Mouse (Mus musculus) heart, adult 2 months (tissue): ENCODE results near the gene Trp53. TPM values are rescaled to one million over a fixed set of nuclear protein-coding genes. Genes with fewer than 3 reads are reported as not detected.

Source experiments
- DNase-seq, 2 experiments: peaks; one replicate each; pipeline ENCODE4 v3.0.0; 2021
- H3K27ac ChIP-seq: fragments of 200-600 bp; 2 replicates; pipeline ENCODE4 v1.8.1; 2022
- H3K27me3 ChIP-seq: fragments of 200-500 bp; 2 replicates; pipeline ENCODE4 v1.6.1; 2012; ENCODE audit warnings: mild to moderate bottlenecking, low read length, inconsistent platforms, mixed read lengths; ENCODE audit not compliant: control insufficient read depth, insufficient read depth
- H3K36me3 ChIP-seq: fragments of 200-500 bp; 2 replicates; pipeline ENCODE4 v1.6.1; 2012; ENCODE audit warnings: low read length, inconsistent platforms; ENCODE audit not compliant: control insufficient read depth, insufficient read depth
- H3K4me1 ChIP-seq: fragments of 200-500 bp; 2 replicates; pipeline ENCODE4 v1.6.1; 2011; ENCODE audit warnings: low read length; ENCODE audit not compliant: control insufficient read depth, insufficient read depth
- H3K4me3 ChIP-seq: fragments of 200-600 bp; 2 replicates; pipeline ENCODE4 v1.8.1; 2022
- H3K79me2 ChIP-seq: fragments of 200-500 bp; replicated peaks from 2 replicates; pipeline ENCODE4 v1.6.1; 2012; ENCODE audit warnings: mild to moderate bottlenecking, inconsistent platforms, low read length, moderate library complexity, mixed read lengths; ENCODE audit not compliant: control insufficient read depth, insufficient read depth
- H3K9ac ChIP-seq: fragments of 200-500 bp; 2 replicates; pipeline ENCODE4 v1.6.1; 2012; ENCODE audit warnings: low read depth, mild to moderate bottlenecking, control low read depth, inconsistent platforms, low read length, mixed read lengths
- CTCF ChIP-seq: fragments of 200-600 bp; IDR thresholded peaks from 2 replicates; pipeline ENCODE4 v1.8.1; 2022; ENCODE audit warnings: antibody characterized with exemption, mild to moderate bottlenecking, moderate library complexity
- EP300 ChIP-seq: fragments of 200-500 bp; IDR thresholded peaks from 2 replicates; pipeline ENCODE4 v1.6.1; 2011; ENCODE audit warnings: low read depth, low read length, control low read depth; ENCODE audit not compliant: insufficient read depth
- POLR2A ChIP-seq: fragments of 200-500 bp; IDR thresholded peaks from 2 replicates; pipeline ENCODE4 v1.6.1; 2011; ENCODE audit warnings: mild to moderate bottlenecking, low read depth, low read length, control low read depth; ENCODE audit not compliant: insufficient read depth
- WGBS: fragments of 180-500 bp; shearing (Covaris S2); methylation state at CpG from one replicate; pipeline ENCODE4 v1.1.7; 2018; 5-methylcytosine and 5-hydroxymethylcytosine counted together
- intact Hi-C: fragments of 180-260 bp; cut with DNase I; formaldehyde crosslinking; loops from one replicate; pipeline ENCODE4 v1.15.1; 2025
- polyA plus RNA-seq: library from polyadenylated mRNA; depleted of rRNA; stranded (reverse); fragments of >200 nt; gene quantifications from 2 replicates; pipeline ENCODE4 v1.2.3, GENCODE M21; 2012
- total RNA-seq, 2 experiments: library from RNA; stranded (reverse); gene quantifications; 2 replicates each; pipeline ENCODE4 v1.2.3; 2021

Gene Trp53
- total and polyA plus RNA-seq, 3 experiments: 13.6 to 35.0 (median 15.3) TPM

DNA sequence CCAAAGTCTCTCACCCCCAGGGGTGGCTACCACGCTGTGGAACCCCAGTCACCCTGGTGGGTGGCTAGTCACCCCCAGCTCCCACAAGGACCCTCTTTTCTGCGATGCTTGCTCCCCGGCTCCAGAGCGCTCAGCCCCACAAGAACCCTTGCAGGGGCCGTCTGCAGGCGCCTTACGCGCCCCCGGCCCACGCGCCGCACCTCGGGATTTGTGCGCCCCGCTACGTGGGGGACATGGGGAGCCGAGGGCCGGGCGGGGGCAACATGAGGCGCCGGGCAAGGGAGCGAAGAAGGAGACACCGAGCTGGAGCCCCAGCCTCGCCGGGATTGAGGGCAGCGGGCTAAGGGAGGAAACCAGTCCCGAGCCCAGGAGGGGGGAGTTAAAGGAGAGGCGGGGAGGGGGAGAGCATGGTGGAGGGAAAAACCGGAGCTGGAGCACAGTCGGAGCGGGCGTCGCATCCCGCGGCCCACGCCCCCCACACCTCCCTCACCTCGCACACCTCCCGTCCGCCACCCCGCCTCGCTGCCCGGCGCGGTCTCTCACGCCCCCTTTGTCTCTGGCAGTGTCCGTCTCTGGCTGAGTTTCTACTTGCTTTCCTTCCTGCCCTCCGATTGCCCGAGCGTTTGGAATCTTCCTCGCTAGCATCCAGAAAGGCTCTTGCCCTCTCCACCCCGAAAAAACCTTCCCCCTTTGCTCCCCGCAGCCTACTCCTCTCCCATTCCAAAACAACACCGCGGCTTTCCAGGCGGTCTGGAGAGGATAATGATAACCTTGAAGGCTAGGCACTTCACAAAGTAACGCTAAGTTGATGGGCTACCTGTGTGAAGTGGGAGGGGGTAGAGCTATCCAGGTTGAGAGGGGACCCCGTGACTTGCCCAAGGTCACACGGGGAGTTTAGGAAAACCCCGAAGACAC lies 20.1 kb upstream of the Trp53 start, which contains the start of gene Efnb3:
TSS of gene Efnb3 (minus strand) at position 355 of the 915 bp plus-strand sequence.
- peak within 1 kb of the TSS; percentile 75 for H3K27ac ChIP-seq
- WGBS: 3% methylated on average over 57 of the region's 59 CpGs
- peak within 1 kb of the TSS; percentile 48 for H3K4me3 ChIP-seq
- H3K36me3 ChIP-seq: no peaks in the 10 kb centered on the region
- no peaks in the 10 kb centered on the region for H3K4me1 ChIP-seq
- TF ChIP-seq EP300 (no peak), POLR2A (no peak; the same call in 1 of the 2 replicates), CTCF (no peak)
- peak; percentile 22 to 41 for DNase-seq
- no peaks in the 10 kb centered on the region for H3K79me2 ChIP-seq
- 0 out of 2 replicates have a peak, but pooled peaks cover 1% of the 10 kb centered on the region for H3K27me3 ChIP-seq
- peak within 1 kb of the TSS; percentile 53 for H3K9ac ChIP-seq
- intact Hi-C loops: no loop called here

DNA sequence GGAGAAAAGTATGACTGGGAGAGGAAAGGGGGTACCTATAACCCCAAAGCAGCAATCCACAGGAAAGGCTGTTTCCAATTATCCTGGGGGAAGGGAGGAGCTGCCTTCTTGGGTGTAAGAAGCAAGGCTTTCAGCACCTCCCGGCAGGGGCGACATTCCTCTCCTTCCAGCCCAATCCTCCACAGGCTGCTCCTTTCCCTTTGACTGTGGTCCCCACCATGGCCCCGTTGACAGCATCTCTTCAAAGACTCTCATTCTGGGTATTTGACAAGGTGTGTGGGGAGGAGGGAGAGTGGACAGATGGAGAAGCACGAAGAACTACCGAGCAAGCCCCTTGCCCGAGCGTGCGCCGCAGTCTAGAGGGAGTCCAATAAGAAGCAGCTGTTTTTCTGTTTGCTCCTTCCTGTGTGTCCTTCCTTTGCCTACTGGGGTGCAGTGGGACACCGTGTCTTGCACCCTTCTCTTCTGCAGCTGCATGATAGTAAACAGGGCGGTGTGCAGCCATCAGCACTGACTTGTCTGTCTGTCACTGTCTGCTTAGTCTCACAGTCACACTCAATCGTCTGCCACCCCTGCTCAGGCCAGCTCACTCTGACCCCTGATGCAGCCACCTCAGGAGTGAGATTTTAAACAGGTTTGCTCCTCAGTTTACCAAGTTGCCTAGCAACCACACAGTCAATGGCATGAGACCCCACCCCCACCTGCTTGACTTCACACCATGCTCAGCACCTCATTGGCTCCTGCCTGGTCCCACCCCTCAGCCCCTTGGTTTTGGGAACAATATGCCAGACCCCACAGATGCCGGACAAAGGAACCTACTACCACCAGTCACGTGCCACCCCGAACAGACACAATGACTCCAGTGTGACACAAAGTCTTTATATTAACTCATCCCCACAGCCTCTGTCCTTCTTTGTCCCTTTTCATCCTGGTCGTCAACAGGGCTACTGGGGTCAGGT lies 19.0 kb upstream of the Trp53 start:
- Histone ChIP-seq H3K9ac (no peak overlapping the region), H3K36me3 (no peaks in the 10 kb centered on the region), H3K79me2 (no peaks in the 10 kb centered on the region), H3K4me1 (no peaks in the 10 kb centered on the region), H3K27me3 (0 out of 2 replicates have a peak, but pooled peaks cover 1% of the 10 kb centered on the region), H3K27ac (no peak overlapping the region), H3K4me3 (no peak overlapping the region)
- no peak for DNase-seq
- 73% methylated on average over 16 of the region's 16 CpGs for WGBS
- intact Hi-C loops: no loop called here
- TF ChIP-seq CTCF (no peak), EP300 (no peak)

DNA sequence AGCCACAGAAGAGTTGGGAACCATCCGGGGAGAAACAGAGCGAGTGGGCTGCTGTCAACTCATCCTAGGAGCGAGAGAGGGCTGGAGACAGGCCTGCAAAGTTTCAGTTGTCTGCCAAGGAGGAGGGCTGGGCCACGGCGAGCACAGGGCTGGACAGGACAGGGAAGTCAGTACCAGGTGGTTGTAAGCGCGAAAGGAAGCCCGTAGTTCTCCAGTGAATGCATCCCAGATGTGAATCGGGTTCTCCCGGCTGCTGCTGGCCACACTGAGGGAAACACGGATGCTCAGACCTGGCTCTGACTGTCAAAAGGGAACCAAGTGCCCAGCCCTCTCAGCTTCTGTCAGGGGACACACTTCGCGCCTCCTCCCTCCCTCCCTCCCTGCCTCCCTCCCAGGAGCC lies 16.8 kb upstream of the Trp53 start:
- no peak overlapping the region for H3K4me3 ChIP-seq
- H3K9ac ChIP-seq: no peak overlapping the region
- TF ChIP-seq CTCF (no peak), EP300 (no peak)
- H3K4me1 ChIP-seq: no peaks in the 10 kb centered on the region
- intact Hi-C loops: no loop called here
- 0 out of 2 replicates have a peak, but pooled peaks cover 1% of the 10 kb centered on the region for H3K27me3 ChIP-seq
- no peak overlapping the region for H3K27ac ChIP-seq
- no peaks in the 10 kb centered on the region for H3K36me3 ChIP-seq
- WGBS: 80% methylated on average over 13 of the region's 13 CpGs
- no peaks in the 10 kb centered on the region for H3K79me2 ChIP-seq
- DNase-seq: no peak

DNA sequence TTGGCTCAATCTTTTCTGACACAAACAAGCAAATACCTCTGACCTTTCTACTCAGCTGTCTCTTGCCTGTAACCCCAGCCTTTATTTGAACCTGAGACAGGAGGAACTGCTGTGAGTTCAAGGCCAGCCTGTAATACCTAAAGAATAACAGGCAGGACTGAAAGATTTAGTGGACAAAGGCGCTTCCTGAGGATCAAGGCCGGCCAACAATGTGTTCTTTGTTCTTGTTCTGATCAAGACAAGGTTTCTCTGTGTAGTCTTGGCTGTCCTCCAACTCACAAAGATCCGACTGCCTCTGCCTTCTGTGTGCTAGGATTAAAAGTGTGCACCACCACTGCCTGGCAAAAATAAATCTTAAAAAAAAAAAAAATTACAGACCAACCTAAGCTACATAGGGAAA lies 15.8 kb upstream of the Trp53 start:
- Histone ChIP-seq H3K27me3 (0 out of 2 replicates have a peak, but pooled peaks cover 1% of the 10 kb centered on the region), H3K36me3 (no peaks in the 10 kb centered on the region), H3K27ac (no peak overlapping the region), H3K79me2 (no peaks in the 10 kb centered on the region), H3K9ac (no peak overlapping the region), H3K4me1 (no peaks in the 10 kb centered on the region), H3K4me3 (no peak overlapping the region)
- intact Hi-C loops: no loop called here
- DNase-seq: no peak
- no peak for TF ChIP-seq CTCF
- TF ChIP-seq POLR2A: no peak
- no peak for TF ChIP-seq EP300
- WGBS: 58% methylated on average over 3 of the region's 3 CpGs

DNA sequence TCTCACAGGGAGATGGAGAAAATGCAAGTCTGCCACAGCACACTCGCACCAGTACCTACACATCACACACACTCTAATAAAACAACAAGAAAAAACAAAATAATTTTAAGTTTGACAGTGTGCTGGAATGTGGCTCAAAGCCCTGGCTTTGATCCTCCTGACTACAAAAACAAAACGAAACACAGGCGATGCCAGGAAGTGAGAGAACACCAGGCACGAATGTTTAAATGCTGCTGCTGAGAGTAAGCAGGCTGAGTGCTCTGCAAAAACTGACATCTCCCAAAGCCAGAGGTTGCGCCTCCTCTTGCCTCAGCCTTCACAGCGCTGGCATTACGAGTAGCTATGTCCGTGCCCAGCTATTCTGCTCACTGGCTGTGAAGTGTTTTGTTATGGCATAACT lies 15.0 kb upstream of the Trp53 start:
- TF ChIP-seq POLR2A (no peak), EP300 (no peak), CTCF (no peak)
- no peak overlapping the region for H3K27ac ChIP-seq
- H3K79me2 ChIP-seq: no peaks in the 10 kb centered on the region
- WGBS: 77% methylated on average over 8 of the region's 8 CpGs
- no peaks in the 10 kb centered on the region for H3K4me1 ChIP-seq
- H3K27me3 ChIP-seq: 0 out of 2 replicates have a peak, but pooled peaks cover under 1% of the 10 kb centered on the region
- no peak for DNase-seq
- no peaks in the 10 kb centered on the region for H3K36me3 ChIP-seq
- H3K4me3 ChIP-seq: no peak overlapping the region
- no peak overlapping the region for H3K9ac ChIP-seq
- intact Hi-C loops: no loop called here
